Mouse (Mus musculus) hindlimb bud, embryonic 11.5 days (tissue): ENCODE measurements around the gene Nceh1.
"Not testable (repeated sequence)": the region's sequence is repeated elsewhere in the genome, so short reads cannot be mapped to it uniquely, and the experiment has no call there.

ENCODE experiments used
- DNase-seq: peaks from one replicate; pipeline ENCODE4 v3.0.0-alpha.2; 2012; ENCODE audit warnings: low read depth, low spot score; ENCODE audit errors: extremely low spot score

The Nceh1 gene

GRCm38 (mm10) chr3:27279286-27279925, 96.6 kb downstream of the Nceh1 start:
- DNase-seq = not testable (repeated sequence)

GRCm38 (mm10) chr3:27280280-27280749, 97.5 kb downstream of the Nceh1 start:
- no peak for DNase-seq

- no peak for DNase-seq
Observed at GRCm38 (mm10) chr3:27283071-27283713, 100.4 kb downstream of the Nceh1 start.

GRCm38 (mm10) chr3:27283796-27284195, 101.0 kb downstream of the Nceh1 start:
- no peak for DNase-seq

- DNase-seq = no peak
Observed at GRCm38 (mm10) chr3:27284227-27284626, 101.5 kb downstream of the Nceh1 start.

- no peak for DNase-seq
Observed at GRCm38 (mm10) chr3:27285072-27285471, 102.3 kb downstream of the Nceh1 start.

GRCm38 (mm10) chr3:27288301-27288700, 105.5 kb downstream of the Nceh1 start:
- no peak for DNase-seq

- no peak for DNase-seq
Observed at GRCm38 (mm10) chr3:27288909-27289308, 106.1 kb downstream of the Nceh1 start.

GRCm38 (mm10) chr3:27290285-27290684, 107.5 kb downstream of the Nceh1 start:
- DNase-seq = no peak

GRCm38 (mm10) chr3:27290945-27291344, 108.2 kb downstream of the Nceh1 start:
- not testable (repeated sequence) for DNase-seq

- not testable (repeated sequence) for DNase-seq
Observed at GRCm38 (mm10) chr3:27291411-27291810, 108.6 kb downstream of the Nceh1 start.

GRCm38 (mm10) chr3:27293645-27294385, 111.0 kb downstream of the Nceh1 start:
- no peak for DNase-seq

GRCm38 (mm10) chr3:27300451-27300850, 117.7 kb downstream of the Nceh1 start:
- no peak for DNase-seq

- DNase-seq = no peak
Observed at GRCm38 (mm10) chr3:27302339-27303022, 119.7 kb downstream of the Nceh1 start.

- no peak for DNase-seq
Observed at GRCm38 (mm10) chr3:27306815-27307214, 124.0 kb downstream of the Nceh1 start.

- no peak for DNase-seq
Observed at GRCm38 (mm10) chr3:27310973-27311372, 128.2 kb downstream of the Nceh1 start.

GRCm38 (mm10) chr3:27311475-27311874, 128.7 kb downstream of the Nceh1 start:
- DNase-seq = no peak

- DNase-seq = no peak
Observed at GRCm38 (mm10) chr3:27314506-27315164, 131.9 kb downstream of the Nceh1 start.

GRCm38 (mm10) chr3:27316559-27317287, 134.0 kb downstream of the Nceh1 start, which contains the start of gene Tnfsf10:
Tnfsf10 (plus strand) TSS chr3:27317028.
- DNase-seq = no peak
